Mouse (Mus musculus): Measurements from ENCODE around the gene Ccdc62.

DNA sequence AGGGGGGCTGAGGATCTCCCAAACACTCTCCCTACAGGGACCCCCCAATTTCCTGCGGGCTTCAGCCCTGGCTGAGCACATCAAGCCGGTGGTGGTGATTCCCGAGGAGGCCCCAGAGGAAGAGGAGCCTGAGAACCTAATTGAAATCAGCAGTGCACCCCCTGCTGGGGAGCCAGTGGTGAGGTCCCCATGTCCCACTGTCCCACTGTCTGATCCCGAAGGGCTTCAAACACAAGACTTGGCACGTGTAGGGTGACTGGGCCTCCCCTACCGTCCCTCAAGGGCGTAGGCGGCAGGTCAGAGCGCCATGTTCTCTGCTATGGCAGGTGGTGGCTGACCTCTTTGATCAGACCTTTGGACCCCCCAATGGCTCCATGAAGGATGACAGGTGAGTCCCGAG is 65.7 kb downstream of the Ccdc62 start:
- TF ChIP-seq POLR2A (IDR thresholded peaks at IDR 0.05; ENCODE audit: control insufficient read depth, extremely low read depth, insufficient read depth, low read length, poor library complexity) (no peak), CTCF (IDR thresholded peaks at IDR 0.05; ENCODE audit: borderline replicate concordance, control insufficient read depth, extremely low read depth, insufficient read depth, low read length, poor library complexity) (no peak)
